Mouse (Mus musculus): ENCODE results near the gene Hist1h2an. TPM values are rescaled to one million over a fixed set of nuclear protein-coding genes. Genes with fewer than 3 reads are reported as not detected.
"Not testable (repeated sequence)": the region's sequence is repeated elsewhere in the genome, so short reads cannot be mapped to it uniquely, and the experiment has no call there.

Gene Hist1h2an
- total RNA-seq, 2 experiments from 2014 or later, result 1.0 to 2.1 TPM

GRCm38 (mm10) chr13:21786189-21786898 lies 674 bp downstream of the Hist1h2an start:
- intact Hi-C loops (cut with DNase I), result loop anchor here (10.0 kb wide), 5 partner anchors 48 to 1898 kb away; partner anchors contain the start of genes Hist1h2ac, Hist1h2ai, Hist1h2ap and Hist1h2bc

DNA sequence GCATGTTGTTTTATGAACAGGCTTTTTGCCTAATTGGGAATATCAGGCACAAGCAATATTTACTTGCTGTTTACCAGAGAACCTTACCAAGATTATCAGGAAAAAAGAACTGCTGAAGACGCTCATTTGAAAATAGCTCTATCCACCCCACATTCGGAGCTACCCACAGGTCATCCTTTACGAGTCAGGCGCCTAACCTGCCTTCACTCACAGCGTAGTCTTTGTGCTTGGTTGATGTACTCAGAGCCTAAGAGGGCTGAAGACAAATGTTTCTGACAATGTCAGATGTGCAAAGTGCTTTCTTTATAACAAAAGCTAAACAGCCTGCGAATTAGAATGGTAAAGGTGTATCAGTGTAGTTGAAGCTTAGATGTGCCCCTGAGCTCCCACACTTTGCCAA lies 2.7 kb downstream of the Hist1h2an start:
- intact Hi-C loops (cut with DNase I), result loop anchor here (10.0 kb wide), 5 partner anchors 50 to 1900 kb away; partner anchors contain the start of genes Hist1h2ac, Hist1h2ai, Hist1h2ap and Hist1h2bc

More at GRCm38 (mm10) chr13:21786189-21786898, 674 bp downstream of the Hist1h2an start:
- DNase-seq, result no peak

DNA sequence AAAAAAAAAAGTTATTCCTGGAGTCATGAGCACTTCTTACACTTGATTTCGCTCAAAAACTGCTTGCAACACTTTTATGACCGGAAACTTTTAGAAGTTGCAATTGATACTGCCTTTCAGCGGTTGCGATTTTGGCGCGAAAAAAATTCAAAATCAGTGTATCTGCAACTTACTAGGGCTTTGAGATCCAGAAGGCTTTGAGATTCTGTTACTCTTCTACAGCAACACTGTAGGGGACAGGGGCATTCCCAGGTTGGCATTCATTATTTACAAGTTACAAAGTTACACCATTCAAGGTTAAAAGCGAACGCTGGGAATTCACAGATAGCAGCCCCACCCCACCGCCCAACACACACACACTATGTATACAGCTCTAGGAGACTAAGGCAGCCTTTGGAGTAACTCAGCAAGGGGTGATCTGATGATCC lies 3.3 kb downstream of the Hist1h2an start:
- intact Hi-C loops (cut with DNase I), result loop anchor here (10.0 kb wide), 5 partner anchors 51 to 1901 kb away; partner anchors contain the start of genes Hist1h2ac, Hist1h2ai, Hist1h2ap and Hist1h2bc
- peak in 1 of 2 experiments; percentile 11 for DNase-seq

More for the DNA sequence above, 2.7 kb downstream of the Hist1h2an start:
- DNase-seq, result no peak

- peak; percentile 17 to 68 for DNase-seq
- intact Hi-C loops (cut with DNase I), result loop anchor here (10.0 kb wide), 5 partner anchors 52 to 1902 kb away; partner anchors contain the start of genes Hist1h2ac, Hist1h2ai, Hist1h2ap and Hist1h2bc
These were observed 3.8 kb downstream of the Hist1h2an start, which contains the start of gene Hist1h3i for GRCm38 (mm10) chr13:21783255-21783617. Hist1h3i (minus strand) TSS chr13:21783370.

GRCm38 (mm10) chr13:21782361-21783254 lies 4.4 kb downstream of the Hist1h2an start:
- intact Hi-C loops (cut with DNase I), result loop anchor here (10.0 kb wide), 5 partner anchors 52 to 1902 kb away; partner anchors contain the start of genes Hist1h2ac, Hist1h2ai, Hist1h2ap and Hist1h2bc

GRCm38 (mm10) chr13:21781639-21782038 lies 5.4 kb downstream of the Hist1h2an start:
- DNase-seq, result no peak
- intact Hi-C loops (cut with DNase I), result loop anchor here (10.0 kb wide), 5 partner anchors 53 to 1903 kb away; partner anchors contain the start of genes Hist1h2ac, Hist1h2ai, Hist1h2ap and Hist1h2bc

More at GRCm38 (mm10) chr13:21782361-21783254, 4.4 kb downstream of the Hist1h2an start:
- peak in 1 of 2 experiments; percentile 25 for DNase-seq

DNA sequence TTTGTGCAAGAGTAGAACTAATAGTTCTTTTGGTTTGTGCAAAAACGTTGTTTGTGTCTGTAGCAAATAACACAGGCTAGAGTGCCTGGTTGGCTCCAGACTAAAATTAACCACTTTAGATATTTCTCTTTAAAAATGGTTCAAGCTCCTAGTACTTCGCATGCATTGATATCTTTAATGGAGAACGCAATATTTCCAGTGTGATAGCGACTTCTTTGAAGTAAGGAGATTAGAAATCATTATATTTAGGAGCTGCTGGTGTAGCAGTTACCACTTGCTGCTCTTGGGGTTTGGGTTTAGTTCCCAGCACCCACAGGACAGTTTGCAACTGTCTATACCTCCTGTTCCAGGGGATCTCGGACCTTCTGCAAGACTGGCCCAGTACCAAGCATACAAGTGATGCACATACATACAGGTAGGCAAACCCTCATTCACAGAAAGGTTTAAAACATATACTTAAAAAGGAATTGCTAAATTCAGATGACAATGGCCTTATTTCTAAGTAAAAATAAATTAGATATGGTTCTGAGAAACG lies 5.9 kb downstream of the Hist1h2an start:
- DNase-seq, result no peak
- intact Hi-C loops (cut with DNase I), result loop anchor here (10.0 kb wide), 5 partner anchors 54 to 1904 kb away; partner anchors contain the start of genes Hist1h2ac, Hist1h2ai, Hist1h2ap and Hist1h2bc

DNA sequence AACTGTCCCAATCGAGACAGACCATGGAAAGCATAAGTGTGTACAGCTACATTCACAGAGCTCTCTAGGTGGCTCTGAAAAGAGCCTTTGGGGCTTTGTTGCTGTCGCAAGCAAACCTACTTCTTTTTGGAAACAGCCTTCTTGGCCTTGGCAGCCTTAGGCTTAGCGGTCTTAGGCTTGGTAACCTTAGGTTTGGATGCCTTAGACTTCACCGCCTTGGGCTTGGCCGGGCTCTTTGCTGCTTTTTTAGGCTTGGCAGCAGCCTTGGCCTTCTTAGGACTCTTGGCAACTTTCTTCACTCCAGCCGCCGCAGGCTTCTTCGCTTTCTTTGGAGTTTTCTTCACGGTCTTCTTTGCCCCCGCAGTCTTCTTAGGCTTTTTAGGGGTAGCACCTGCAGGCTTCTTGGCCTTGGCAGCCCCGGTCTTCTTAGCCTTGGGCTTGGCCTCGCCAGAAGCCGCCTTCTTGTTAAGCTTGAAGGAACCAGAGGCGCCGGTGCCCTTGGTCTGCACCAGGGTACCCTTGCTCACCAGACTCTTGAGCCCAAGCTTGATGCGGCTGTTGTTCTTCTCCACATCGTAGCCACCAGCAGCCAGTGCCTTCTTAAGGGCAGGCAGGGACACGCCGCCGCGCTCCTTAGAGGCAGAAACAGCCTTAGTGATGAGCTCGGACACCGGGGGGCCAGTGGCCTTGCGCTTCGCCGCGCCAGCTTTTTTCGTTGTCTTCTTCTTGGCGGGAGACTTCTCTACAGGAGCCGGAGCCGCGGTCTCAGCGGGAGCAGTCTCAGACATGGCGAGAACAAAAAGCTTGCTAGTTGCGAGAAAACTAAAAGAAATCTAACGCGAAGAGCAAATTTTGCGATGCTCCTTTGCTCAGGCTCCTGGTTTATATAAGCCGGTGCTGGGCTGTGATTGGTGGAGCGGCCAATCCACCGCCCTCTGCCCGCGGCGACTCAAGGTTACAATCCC lies 7.0 kb downstream of the Hist1h2an start, which contains the start of gene Hist1h1b:
TSS of gene Hist1h1b (minus strand) at position 859 of the 965 bp plus-strand sequence.
- intact Hi-C loops (cut with DNase I), result loop anchor here (10.0 kb wide), 5 partner anchors 55 to 1905 kb away; partner anchors contain the start of genes Hist1h2ac, Hist1h2ai, Hist1h2ap and Hist1h2bc

GRCm38 (mm10) chr13:21778814-21779766 lies 7.9 kb downstream of the Hist1h2an start:
- intact Hi-C loops (cut with DNase I), result no loop called here
- peak; percentile 58 to 65 for DNase-seq

More for the DNA sequence above, 7.0 kb downstream of the Hist1h2an start, which contains the start of gene Hist1h1b:
- peak; percentile 42 to 64 for DNase-seq

GRCm38 (mm10) chr13:21755707-21756106 lies 31.3 kb downstream of the Hist1h2an start:
- intact Hi-C loops (cut with DNase I), result no loop called here
- no peak for DNase-seq

DNA sequence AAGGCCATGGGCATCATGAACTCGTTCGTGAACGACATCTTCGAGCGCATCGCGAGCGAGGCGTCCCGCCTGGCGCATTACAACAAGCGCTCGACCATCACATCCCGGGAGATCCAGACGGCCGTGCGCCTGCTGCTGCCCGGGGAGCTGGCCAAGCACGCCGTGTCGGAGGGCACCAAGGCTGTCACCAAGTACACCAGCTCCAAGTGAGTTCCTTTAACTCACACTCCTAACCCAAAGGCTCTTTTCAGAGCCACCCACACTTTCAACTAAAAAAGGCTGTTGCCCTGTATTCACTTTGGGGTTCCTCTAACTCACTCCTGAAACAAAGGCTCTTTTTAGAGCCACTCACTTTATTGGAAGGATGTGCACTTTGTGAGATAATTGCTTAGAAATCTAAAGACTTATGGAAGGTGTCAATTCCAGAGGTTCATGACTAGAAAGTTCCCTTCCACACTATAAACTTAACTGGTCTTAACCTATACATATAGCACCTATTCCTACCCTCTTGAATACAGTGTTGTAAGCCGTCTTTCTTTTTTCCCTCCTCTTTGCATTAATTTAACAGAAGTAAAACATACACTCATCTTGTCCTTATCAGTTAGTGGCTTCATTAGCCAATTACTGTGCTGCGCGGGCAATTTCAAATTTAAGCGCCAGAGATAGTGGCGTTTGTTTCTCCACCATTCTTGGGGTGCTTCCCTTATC lies 32.6 kb downstream of the Hist1h2an start:
- peak in 1 of 2 experiments; percentile 6 for DNase-seq
- intact Hi-C loops (cut with DNase I), result not testable (repeated sequence)

GRCm38 (mm10) chr13:21753524-21754285 lies 33.3 kb downstream of the Hist1h2an start, which contains the start of the genes Hist1h2ak and Hist1h2bn:
Hist1h2ak (minus strand) TSS chr13:21753827.
Hist1h2bn (plus strand) TSS chr13:21754123.
- peak; percentile 40 to 65 for DNase-seq
- intact Hi-C loops (cut with DNase I), result not testable (repeated sequence)

DNA sequence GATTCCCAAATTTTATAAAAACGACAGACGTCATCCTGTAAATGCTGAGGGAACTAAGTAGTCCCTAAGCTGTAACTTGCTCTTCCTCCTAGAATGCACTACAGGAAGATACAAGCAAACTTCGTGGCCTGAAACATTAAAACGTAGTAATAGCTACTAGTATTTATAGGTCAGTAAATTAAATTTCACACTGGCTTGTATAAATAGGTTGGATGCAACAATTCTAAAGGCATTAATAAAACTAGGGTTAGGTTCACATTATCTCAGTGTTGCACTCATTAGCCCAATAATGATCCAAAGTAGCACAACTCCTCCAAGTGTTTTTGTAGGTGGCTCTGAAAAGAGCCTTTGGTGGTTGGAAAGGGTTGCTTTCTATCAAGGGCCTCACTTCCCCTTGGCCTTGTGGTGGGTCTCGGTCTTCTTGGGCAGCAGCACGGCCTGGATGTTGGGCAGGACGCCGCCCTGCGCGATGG lies 33.9 kb downstream of the Hist1h2an start:
- intact Hi-C loops (cut with DNase I), result no loop called here
- no peak for DNase-seq

GRCm38 (mm10) chr13:21752356-21752755 lies 34.7 kb downstream of the Hist1h2an start:
- intact Hi-C loops (cut with DNase I), result no loop called here
- no peak for DNase-seq

- intact Hi-C loops (cut with DNase I), result no loop called here
These were observed 35.2 kb downstream of the Hist1h2an start for GRCm38 (mm10) chr13:21751827-21752226.

GRCm38 (mm10) chr13:21751417-21751816 lies 35.6 kb downstream of the Hist1h2an start:
- no peak for DNase-seq
- intact Hi-C loops (cut with DNase I), result no loop called here

More at GRCm38 (mm10) chr13:21751827-21752226, 35.2 kb downstream of the Hist1h2an start:
- DNase-seq, result no peak

Data from heart, postnatal 36 days (tissue).